Mouse (Mus musculus) E14TG2a.4 (cell line): Measurements from ENCODE around the gene Rbms3.

Experiments used
- H3K27me3 ChIP-seq: 2 replicates; pipeline ENCODE4 v1.6.1; 2014; ENCODE audit warnings: low read length, control low read depth; ENCODE audit not compliant: insufficient read depth
- H3K36me3 ChIP-seq: 2 replicates; pipeline ENCODE4 v1.6.1; 2014; ENCODE audit warnings: low read length, control low read depth; ENCODE audit not compliant: insufficient read depth
- H3K4me1 ChIP-seq: replicated peaks from 2 replicates; pipeline ENCODE4 v1.6.1; 2014; ENCODE audit warnings: low read depth, low read length, control low read depth
- H3K4me3 ChIP-seq: replicated peaks from 2 replicates; pipeline ENCODE4 v1.5.1; 2014; ENCODE audit warnings: mild to moderate bottlenecking, low read length
- H3K9me3 ChIP-seq: 2 replicates; pipeline ENCODE4 v1.6.1; 2014; ENCODE audit warnings: low read length, control low read depth
- CTCF ChIP-seq: conservative IDR thresholded peaks from 2 replicates; pipeline ENCODE4 v1.5.1; 2014; ENCODE audit warnings: low read length
- NANOG ChIP-seq: IDR thresholded peaks from 2 replicates; pipeline ENCODE4 v1.6.1; 2014; ENCODE audit warnings: borderline replicate concordance, low read length, mixed read lengths
- POU5F1 ChIP-seq: IDR thresholded peaks from 2 replicates; pipeline ENCODE4 v1.6.1; 2014; ENCODE audit warnings: low read length, borderline replicate concordance

The Rbms3 gene

GRCm38 (mm10) chr9:116876786-116877185 lies 752.9 kb downstream of the Rbms3 start:
- TF ChIP-seq CTCF (no peak), NANOG (no peak)
- no peaks in the 10 kb centered on the region for H3K9me3 ChIP-seq
- no peaks in the 10 kb centered on the region for H3K36me3 ChIP-seq
- H3K4me3 ChIP-seq: no peak overlapping the region
- H3K27me3 ChIP-seq: no peaks in the 10 kb centered on the region
- no peaks in the 10 kb centered on the region for H3K4me1 ChIP-seq

- Histone ChIP-seq H3K4me3 (no peak overlapping the region), H3K9me3 (peaks cover 4% of the 10 kb centered on the region; the same call in 1 of the 2 replicates)
- no peak for TF ChIP-seq CTCF
- no peak for TF ChIP-seq NANOG
- TF ChIP-seq POU5F1: no peak
These were observed 755.8 kb downstream of the Rbms3 start for GRCm38 (mm10) chr9:116873976-116874320.

GRCm38 (mm10) chr9:116873033-116873975 lies 756.4 kb downstream of the Rbms3 start:
- no peaks in the 10 kb centered on the region for H3K27me3 ChIP-seq
- no peaks in the 10 kb centered on the region for H3K36me3 ChIP-seq
- peaks cover 4% of the 10 kb centered on the region; the same call in 1 of the 2 replicates for H3K9me3 ChIP-seq
- no peak for TF ChIP-seq CTCF
- no peak for TF ChIP-seq POU5F1
- no peak for TF ChIP-seq NANOG
- no peaks in the 10 kb centered on the region for H3K4me1 ChIP-seq
- no peak overlapping the region for H3K4me3 ChIP-seq

More at GRCm38 (mm10) chr9:116873976-116874320, 755.8 kb downstream of the Rbms3 start:
- Histone ChIP-seq H3K4me1 (no peaks in the 10 kb centered on the region), H3K36me3 (no peaks in the 10 kb centered on the region), H3K27me3 (no peaks in the 10 kb centered on the region)

GRCm38 (mm10) chr9:116872346-116872745 lies 757.4 kb downstream of the Rbms3 start:
- Histone ChIP-seq H3K27me3 (no peaks in the 10 kb centered on the region), H3K36me3 (no peaks in the 10 kb centered on the region), H3K4me1 (no peaks in the 10 kb centered on the region), H3K9me3 (peaks cover 4% of the 10 kb centered on the region; the same call in 1 of the 2 replicates), H3K4me3 (no peak overlapping the region)
- TF ChIP-seq NANOG (no peak), POU5F1 (no peak), CTCF (no peak)

- Histone ChIP-seq H3K9me3 (peaks cover 4% of the 10 kb centered on the region; the same call in 1 of the 2 replicates), H3K4me1 (no peaks in the 10 kb centered on the region), H3K27me3 (no peaks in the 10 kb centered on the region), H3K4me3 (no peak overlapping the region), H3K36me3 (no peaks in the 10 kb centered on the region)
- TF ChIP-seq POU5F1 (no peak), CTCF (no peak), NANOG (no peak)
These were observed 758.1 kb downstream of the Rbms3 start for GRCm38 (mm10) chr9:116871576-116871975.

- Histone ChIP-seq H3K4me3 (no peak overlapping the region), H3K4me1 (no peaks in the 10 kb centered on the region), H3K27me3 (no peaks in the 10 kb centered on the region), H3K36me3 (no peaks in the 10 kb centered on the region), H3K9me3 (peaks cover 16% of the 10 kb centered on the region; the same call in 1 of the 2 replicates)
- TF ChIP-seq POU5F1: no peak
These were observed 763.7 kb downstream of the Rbms3 start for GRCm38 (mm10) chr9:116866060-116866459.

GRCm38 (mm10) chr9:116863626-116864025 lies 766.1 kb downstream of the Rbms3 start:
- Histone ChIP-seq H3K36me3 (no peaks in the 10 kb centered on the region), H3K4me1 (no peaks in the 10 kb centered on the region), H3K4me3 (no peak overlapping the region), H3K9me3 (peaks cover 16% of the 10 kb centered on the region; the same call in 1 of the 2 replicates), H3K27me3 (no peaks in the 10 kb centered on the region)
- TF ChIP-seq POU5F1 (no peak), CTCF (no peak), NANOG (no peak)

- Histone ChIP-seq H3K4me3 (no peak overlapping the region), H3K27me3 (no peaks in the 10 kb centered on the region), H3K4me1 (no peaks in the 10 kb centered on the region), H3K36me3 (no peaks in the 10 kb centered on the region), H3K9me3 (peaks cover 16% of the 10 kb centered on the region; the same call in 1 of the 2 replicates)
- TF ChIP-seq POU5F1 (no peak), CTCF (no peak), NANOG (no peak)
These were observed 767.4 kb downstream of the Rbms3 start for GRCm38 (mm10) chr9:116862341-116862740.
